Mouse (Mus musculus) heart, postnatal 36 days (tissue): ENCODE data around the gene Pard6a. TPM values are rescaled to one million over a fixed set of nuclear protein-coding genes. Genes with fewer than 3 reads are reported as not detected.
A peak's percentile ranks its signal among the peaks of the same experiment; 100 is the strongest.

Source experiments
- DNase-seq, 2 experiments: peaks; one replicate each; pipeline ENCODE4 v3.0.0; 2021 to 2022
- intact Hi-C: fragments of 180-260 bp; cut with DNase I; formaldehyde crosslinking; loops from one replicate; pipeline ENCODE4 v1.15.1; 2025
- total RNA-seq, 2 experiments: library from RNA; stranded (reverse); gene quantifications; 2 replicates each; pipeline ENCODE4 v1.2.3; 2021

The Pard6a gene
- total RNA-seq = 1 to 10 TPM; 7.7 to 8.5 TPM

GRCm38 (mm10) chr8:105700966-105701824 lies at the start of gene Pard6a, which contains the start of gene Acd:
TSS of gene Pard6a (plus strand) at chr8:105701148.
TSS of gene Acd (minus strand) at chr8:105701102.
- peak; percentile 96 to 97 for DNase-seq
- intact Hi-C loops = loop anchor here (2.0 kb wide), 1 partner anchor 64 kb away; the partner anchor contains the start of genes Agrp and Ctcf

DNA sequence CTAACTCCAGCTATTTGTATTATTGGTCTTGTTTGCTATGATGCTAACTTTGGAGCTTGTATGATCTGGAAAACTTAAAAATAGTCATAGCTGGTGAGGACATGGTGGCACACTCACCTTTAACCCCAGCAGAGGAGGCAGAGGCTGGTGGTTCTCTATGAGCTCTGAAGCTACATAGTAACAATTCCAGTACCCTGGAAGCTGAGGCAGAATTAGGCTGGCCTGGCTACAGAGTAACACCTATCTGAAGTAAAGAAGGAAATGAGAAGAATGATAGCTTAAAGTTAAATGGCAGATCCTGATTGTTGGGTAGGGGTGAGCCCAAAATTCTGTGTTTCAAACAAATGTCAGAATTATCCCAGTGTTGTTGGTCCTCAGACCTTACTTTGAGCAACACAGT lies 43.3 kb upstream of the Pard6a start:
- intact Hi-C loops = no loop called here
- DNase-seq = no peak

- DNase-seq = no peak
- intact Hi-C loops = no loop called here
These were observed 39.8 kb upstream of the Pard6a start for GRCm38 (mm10) chr8:105661167-105661566.

GRCm38 (mm10) chr8:105677891-105678290 lies 23.1 kb upstream of the Pard6a start:
- no peak for DNase-seq

GRCm38 (mm10) chr8:105685325-105685724 lies 15.6 kb upstream of the Pard6a start:
- DNase-seq = no peak
- intact Hi-C loops = loop anchor here (2.0 to 10.0 kb wide), 4 partner anchors 48 to 118 kb away; partner anchors contain the start of genes Agrp, Atp6v0d1 and Ctcf

More at GRCm38 (mm10) chr8:105677891-105678290, 23.1 kb upstream of the Pard6a start:
- intact Hi-C loops = loop anchor here (2.0 kb wide), 1 partner anchor 13 kb away; no protein-coding TSS in a partner anchor

DNA sequence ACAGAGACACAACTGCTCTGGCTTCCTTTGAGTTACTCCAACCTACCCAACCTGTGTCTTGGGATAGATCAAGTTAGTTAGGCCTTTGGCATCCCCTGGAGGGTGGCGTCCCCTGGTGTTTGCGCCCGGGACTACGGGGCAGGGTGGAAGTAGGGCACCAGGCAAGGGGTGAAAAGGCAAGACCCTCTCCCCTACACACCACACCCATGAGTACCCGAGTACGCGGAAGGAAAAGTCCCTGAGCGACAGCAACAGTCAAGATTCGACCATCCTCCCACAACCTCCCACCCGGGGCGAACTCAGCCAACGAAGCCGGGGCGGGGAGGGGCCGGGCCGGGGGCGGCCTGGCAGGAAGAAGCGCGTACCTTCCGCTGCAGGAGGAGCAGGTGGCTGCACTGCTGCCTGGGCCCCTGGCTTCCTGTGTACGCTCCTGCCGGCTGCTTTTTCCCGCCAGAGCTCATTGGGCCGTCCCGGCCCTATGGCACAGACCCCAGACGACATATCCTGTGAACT lies 15.1 kb upstream of the Pard6a start, which contains the start of gene Carmil2:
Gene Carmil2, plus strand, starts transcription at position 479 of the 513 bp plus-strand sequence.
- peak; percentile 71 to 80 for DNase-seq
- intact Hi-C loops = loop anchor here (2.0 to 10.0 kb wide), 4 partner anchors 49 to 119 kb away; partner anchors contain the start of genes Agrp, Atp6v0d1 and Ctcf

DNA sequence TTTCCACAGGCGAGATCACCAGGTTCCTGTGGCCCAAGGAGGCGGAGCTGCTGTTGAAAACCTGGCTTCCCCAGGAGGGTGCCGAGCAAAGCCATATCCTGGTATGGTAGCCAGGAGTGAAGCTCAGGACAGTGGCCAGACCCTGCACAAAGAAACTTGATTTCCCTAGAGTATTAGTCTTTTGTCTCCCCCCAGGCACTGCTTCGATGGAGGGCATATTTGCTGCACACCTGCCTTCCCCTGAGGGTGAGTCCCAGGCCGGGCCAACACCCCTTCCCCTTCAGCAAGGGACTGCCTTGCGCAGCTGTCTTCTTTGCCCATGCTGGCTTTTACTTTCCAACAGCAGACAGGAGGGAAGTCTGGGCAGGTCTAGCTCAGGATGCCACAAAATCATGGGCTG lies 14.4 kb upstream of the Pard6a start:
- intact Hi-C loops = loop anchor here (5.0 to 10.0 kb wide), 3 partner anchors 49 to 119 kb away; partner anchors contain the start of genes Agrp, Atp6v0d1 and Ctcf
- DNase-seq = no peak

- intact Hi-C loops = loop anchor here (5.0 to 10.0 kb wide), 3 partner anchors 50 to 120 kb away; partner anchors contain the start of genes Agrp, Atp6v0d1 and Ctcf
- DNase-seq = no peak
These were observed 13.4 kb upstream of the Pard6a start for GRCm38 (mm10) chr8:105687512-105687911.

DNA sequence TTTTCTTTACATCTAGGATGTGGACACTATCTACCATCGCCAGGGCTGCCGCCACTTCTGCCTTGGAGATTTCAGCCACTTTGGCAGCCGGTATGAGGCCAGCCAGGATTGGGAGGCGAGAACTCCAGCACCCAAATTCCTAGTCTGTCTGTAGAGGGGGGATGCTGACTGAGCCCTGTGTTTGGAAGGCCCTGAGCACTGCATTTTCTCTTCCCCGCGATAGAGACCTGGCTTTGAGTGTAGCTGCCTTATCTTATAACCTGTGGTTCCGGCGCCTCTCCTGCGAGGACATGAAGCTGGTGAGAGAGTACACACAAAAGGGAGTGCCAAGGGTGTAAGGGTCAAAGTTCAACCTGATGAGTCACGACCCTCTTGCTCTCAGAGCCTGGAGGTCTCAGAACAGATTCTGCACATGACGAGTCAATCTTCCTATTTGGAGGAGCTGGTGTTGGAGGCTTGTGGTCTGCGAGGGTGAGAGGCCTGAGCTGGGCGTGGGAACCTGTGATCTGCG lies 12.7 kb upstream of the Pard6a start:
- intact Hi-C loops = loop anchor here (5.0 to 10.0 kb wide), 3 partner anchors 51 to 121 kb away; partner anchors contain the start of genes Agrp, Atp6v0d1 and Ctcf
- no peak for DNase-seq

GRCm38 (mm10) chr8:105689256-105689982 lies 11.5 kb upstream of the Pard6a start:
- no peak for DNase-seq
- intact Hi-C loops = loop anchor here (5.0 to 10.0 kb wide), 3 partner anchors 52 to 122 kb away; partner anchors contain the start of genes Agrp, Atp6v0d1 and Ctcf

- intact Hi-C loops = loop anchor here (5.0 to 10.0 kb wide), 3 partner anchors 53 to 123 kb away; partner anchors contain the start of genes Agrp, Atp6v0d1 and Ctcf
- no peak for DNase-seq
These were observed 11.0 kb upstream of the Pard6a start for GRCm38 (mm10) chr8:105689983-105690360.

- intact Hi-C loops = no loop called here
- no peak for DNase-seq
These were observed 10.0 kb upstream of the Pard6a start for GRCm38 (mm10) chr8:105690978-105691377.

GRCm38 (mm10) chr8:105692449-105693182 lies 8.3 kb upstream of the Pard6a start:
- DNase-seq = no peak
- intact Hi-C loops = no loop called here

GRCm38 (mm10) chr8:105693648-105694047 lies 7.3 kb upstream of the Pard6a start:
- peak; percentile 76 to 79 for DNase-seq
- intact Hi-C loops = no loop called here

- no peak for DNase-seq
- intact Hi-C loops = no loop called here
These were observed 6.7 kb upstream of the Pard6a start for GRCm38 (mm10) chr8:105694051-105694799.

DNA sequence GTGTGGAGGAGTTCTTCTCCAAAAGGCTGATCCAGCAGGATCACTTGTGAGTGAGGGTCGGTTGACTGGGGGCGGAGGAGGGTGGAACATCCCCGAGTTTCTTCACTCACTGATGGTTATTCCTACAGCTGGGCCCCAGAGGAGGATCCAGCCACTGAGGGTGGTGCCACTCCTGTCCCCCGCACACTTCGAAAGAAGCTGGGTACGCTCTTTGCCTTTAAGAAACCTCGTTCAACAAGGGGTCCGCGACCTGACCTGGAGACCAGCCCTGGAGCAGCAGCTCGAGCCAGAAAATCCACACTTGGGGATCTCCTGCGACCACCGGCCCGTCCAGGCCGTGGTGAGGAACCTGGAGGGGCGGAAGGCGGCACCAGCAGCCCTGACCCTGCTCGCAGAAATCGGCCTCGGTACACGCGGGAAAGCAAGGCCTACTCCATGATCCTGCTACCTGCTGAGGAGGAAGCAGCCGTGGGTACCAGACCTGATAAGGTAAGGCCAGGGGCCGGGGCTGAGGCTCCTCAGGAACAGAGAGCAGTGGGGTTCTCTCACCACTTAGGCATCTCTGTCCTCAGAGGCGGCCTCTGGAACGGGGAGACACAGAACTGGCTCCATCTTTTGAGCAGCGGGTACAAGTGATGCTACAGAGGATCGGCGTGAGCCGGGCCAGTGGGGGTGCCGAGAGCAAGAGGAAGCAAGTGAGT lies 5.7 kb upstream of the Pard6a start:
- intact Hi-C loops = no loop called here
- no peak for DNase-seq

- no peak for DNase-seq
- intact Hi-C loops = no loop called here
These were observed 3.7 kb upstream of the Pard6a start for GRCm38 (mm10) chr8:105697196-105697780.

DNA sequence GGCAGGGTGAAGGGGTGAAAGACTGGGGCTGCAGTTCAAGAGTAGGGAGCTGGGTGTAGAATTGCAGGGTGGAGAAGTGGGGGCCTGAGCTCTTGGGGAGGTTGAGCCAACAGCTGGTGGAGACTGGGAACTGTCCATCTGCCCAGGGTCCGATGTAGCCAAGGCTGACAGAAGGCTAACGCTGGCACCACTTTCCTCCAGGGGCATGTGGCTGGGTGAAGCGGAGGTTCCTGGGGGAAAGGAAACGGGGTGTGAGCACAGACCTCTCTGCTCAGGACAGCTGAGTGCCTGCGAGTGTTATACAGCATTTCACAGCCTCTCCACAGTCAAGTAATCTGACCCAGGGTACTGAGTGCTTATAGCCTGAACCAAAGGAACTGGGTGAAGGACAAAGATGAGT lies 2.2 kb upstream of the Pard6a start:
- DNase-seq = no peak
- intact Hi-C loops = no loop called here
